Mouse (Mus musculus) erythroblast, embryonic 14.5 days (primary cell): Measurements from ENCODE around the gene Tmem182.

ENCODE experiments used
- GATA1 ChIP-seq: IDR thresholded peaks from 2 replicates; pipeline ENCODE4 v1.6.1; 2012; ENCODE audit warnings: low read length, inconsistent platforms, mixed read lengths
- TAL1 ChIP-seq: IDR thresholded peaks from 3 replicates; pipeline ENCODE4 v1.6.1; 2012; ENCODE audit warnings: low read length, inconsistent platforms, mixed read lengths

- no peak for TF ChIP-seq GATA1
- no peak for TF ChIP-seq TAL1
Observed at GRCm38 (mm10) chr1:40802759-40803158, 2.6 kb upstream of the Tmem182 start.
